Mouse (Mus musculus) C2C12 (cell line): ENCODE measurements around the gene Gabre. TPM values are rescaled to one million over a fixed set of nuclear protein-coding genes. Genes with fewer than 3 reads are reported as not detected.

Experiments used
- H3K27me3 ChIP-seq: one replicate; pipeline ENCODE4 v1.6.1; 2011; ENCODE audit not compliant: control insufficient read depth, insufficient read depth, insufficient read length
- H3K36me3 ChIP-seq: one replicate; pipeline ENCODE4 v1.6.1; 2011; ENCODE audit not compliant: control insufficient read depth, insufficient read depth
- H3K4me3 ChIP-seq: one replicate; pipeline ENCODE4 v1.5.1; 2011; ENCODE audit warnings: mild to moderate bottlenecking, control low read depth; ENCODE audit not compliant: poor library complexity, insufficient read depth, severe bottlenecking
- H3K79me2 ChIP-seq: one replicate; pipeline ENCODE4 v1.6.1; 2011; ENCODE audit not compliant: control insufficient read depth, insufficient read depth
- H3K79me3 ChIP-seq: one replicate; pipeline ENCODE4 v1.6.1; 2011; ENCODE audit warnings: low read depth, control low read depth
- H3ac ChIP-seq: one replicate; pipeline ENCODE3; 2011; ENCODE audit warnings: low read depth; ENCODE audit not compliant: control insufficient read depth, insufficient read length
- CEBPB ChIP-seq: IDR thresholded peaks from one replicate; pipeline ENCODE4 v1.6.1; 2011; ENCODE audit warnings: low read depth, mild to moderate bottlenecking, control low read depth, moderate library complexity
- FOSL1 ChIP-seq: IDR thresholded peaks from one replicate; pipeline ENCODE4 v1.8.0; 2011; ENCODE audit warnings: mild to moderate bottlenecking, low read length; ENCODE audit not compliant: poor library complexity, insufficient read depth, severe bottlenecking
- MAX ChIP-seq: IDR thresholded peaks from one replicate; pipeline ENCODE4 v1.6.1; 2011; ENCODE audit warnings: mild to moderate bottlenecking, control low read depth
- MYOD1 ChIP-seq: IDR thresholded peaks from one replicate; pipeline ENCODE4 v1.6.1; 2011; ENCODE audit warnings: low read depth; ENCODE audit not compliant: control insufficient read depth, insufficient read length
- USF1 ChIP-seq: IDR thresholded peaks from one replicate; pipeline ENCODE4 v1.6.1; 2011; ENCODE audit warnings: low read depth, mild to moderate bottlenecking, control low read depth, moderate library complexity
- microRNA-seq: library from miRNA; unstranded; fragments of <30 nt; microRNA quantifications from one replicate; pipeline ENCODE4, GENCODE M21; 2019; ENCODE audit warnings: borderline microRNAs expressed
- polyA plus RNA-seq: library from polyadenylated mRNA; unstranded; fragments of >200 nt; fragmentation: generic; extraction: Trizol; gene quantifications from one replicate; pipeline ENCODE4 v1.2.1, GENCODE M21; 2012; ENCODE audit warnings: missing spikeins

Gene Gabre
- polyA plus RNA-seq, 1 experiment = 2.0 TPM

DNA sequence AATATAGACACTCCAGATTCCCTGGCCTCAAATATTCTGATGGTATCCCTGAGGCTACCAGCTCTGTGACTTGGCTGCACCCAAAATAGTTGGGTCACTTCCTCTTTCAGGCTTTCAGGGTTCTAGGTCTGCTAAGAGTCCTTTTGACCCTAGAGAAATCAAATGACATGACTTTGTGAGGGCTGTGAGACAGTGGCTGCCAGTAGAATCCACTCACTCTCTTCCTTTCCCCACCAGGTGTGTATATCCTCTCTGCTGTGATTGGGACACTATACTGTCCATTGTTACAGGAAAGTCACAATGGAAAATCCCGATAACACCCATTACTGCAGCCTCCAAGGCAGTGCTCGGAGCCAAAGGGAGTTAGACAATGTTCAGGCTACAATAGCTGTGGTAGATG, 52.9 kb downstream of the Gabre start, which contains the start of gene Magea4:
Gene Magea4, plus strand, starts transcription at position 301 of the 400 bp plus-strand sequence.
- Histone ChIP-seq H3K36me3 (no peaks in the 10 kb centered on the region), H3K79me3 (no peaks in the 10 kb centered on the region), H3ac (no peak within 1 kb of the TSS), H3K27me3 (no peaks in the 10 kb centered on the region), H3K4me3 (no peak within 1 kb of the TSS), H3K79me2 (no peaks in the 10 kb centered on the region)
- no peak for TF ChIP-seq MYOD1
- TF ChIP-seq USF1 = no peak
- no peak for TF ChIP-seq MAX
- no peak for TF ChIP-seq FOSL1
- no peak for TF ChIP-seq CEBPB

Small RNAs within 50 kb of the gene (microRNA-seq; reads per million reads assigned to microRNA genes)
- gene Mir224 (530 reads per million, percentile 83 among the genes with 10 or more reads in this experiment), gene Mir452 (91.2 reads per million, percentile 73 among the genes with 10 or more reads in this experiment)

Other genes with a start within 250 kb of the Gabre start
- not detected for gene Magea4, start 52.8 kb downstream of the Gabre start, polyA plus RNA-seq
- gene Magea10, start 112.1 kb upstream of the Gabre start, polyA plus RNA-seq = not detected